ENCODE assay signal across 19 mouse cellular contexts in the genomic region with DNA sequence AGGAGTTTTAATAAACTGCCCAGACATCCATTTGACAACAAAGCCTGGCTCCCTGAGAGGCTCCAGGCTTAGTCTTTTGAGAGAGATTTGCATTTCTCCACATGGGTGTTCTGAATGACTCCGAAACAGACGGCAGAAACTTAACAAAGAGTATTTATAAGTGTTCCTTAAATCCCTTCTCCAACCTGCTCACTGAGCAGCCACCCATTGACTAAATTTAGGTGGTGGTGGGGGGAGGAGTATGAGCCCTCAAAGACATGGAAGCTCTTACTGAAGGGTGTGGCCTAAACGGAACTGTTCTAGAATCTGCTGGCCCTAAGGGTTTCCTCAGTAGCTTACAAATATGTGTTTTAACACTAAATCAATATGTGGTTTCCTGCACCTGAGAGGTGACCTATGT.
DNase-seq lines count a peak whose midpoint lies in the region; ATAC-seq and TF ChIP-seq lines count a peak whose summit lies in the region.
"Had no signal": no experiment of that assay in that cellular context is flagged by ENCODE, and none has a peak within 500 bp of the region (broad histone marks: within the 10 kb centered on the region; RNA-seq: fewer than 3 reads in every experiment).

No protein-coding gene starts in this region.

- H3K4me2 ChIP-seq in heart, postnatal 0 days (ENCODE audit: low read depth, low read length): no peak overlapping the region
- H3K4me2 ChIP-seq in lung, postnatal 0 days (replicated peaks; ENCODE audit: low read depth, low read length): no peak overlapping the region
- H3K4me2 ChIP-seq: hindbrain, embryonic 13.5 days; liver, embryonic 15.5 days; neural tube, embryonic 13.5 days had no signal

- H3K9ac ChIP-seq in heart, postnatal 0 days (replicated peaks; ENCODE audit: low read depth, low read length): no peak overlapping the region
- H3K9ac ChIP-seq in lung, postnatal 0 days (replicated peaks; ENCODE audit: low read depth): no peak overlapping the region
- H3K9ac ChIP-seq: hindbrain, embryonic 13.5 days; liver, embryonic 15.5 days; neural tube, embryonic 13.5 days had no signal

- no peaks in the 10 kb centered on the region for H3K9me3 ChIP-seq in heart, postnatal 0 days (replicated peaks; ENCODE audit: control insufficient read depth, low read length)
- H3K9me3 ChIP-seq in lung, postnatal 0 days (ENCODE audit: low read length): no peaks in the 10 kb centered on the region
- H3K9me3 ChIP-seq: hindbrain, embryonic 13.5 days; liver, embryonic 15.5 days; neural tube, embryonic 13.5 days had no signal

- no peak for TF ChIP-seq EP300 in heart, postnatal 0 days (IDR thresholded peaks at IDR 0.05; ENCODE audit: low read depth)
- TF ChIP-seq EP300 in lung, postnatal 0 days (IDR thresholded peaks at IDR 0.05): no peak

- H3K27ac ChIP-seq in heart, postnatal 0 days (ENCODE audit: low read depth): peak overlapping the region; percentile 55; the same call in 1 of the 2 replicates
- no peak overlapping the region for H3K27ac ChIP-seq in lung, postnatal 0 days (ENCODE audit: low read length)
- H3K27ac ChIP-seq: hindbrain, embryonic 13.5 days; liver, embryonic 15.5 days; neural tube, embryonic 13.5 days had no signal

- no peaks in the 10 kb centered on the region for H3K36me3 ChIP-seq in heart, postnatal 0 days (replicated peaks; ENCODE audit: control insufficient read depth, insufficient read depth, low read length)
- H3K36me3 ChIP-seq in lung, postnatal 0 days (ENCODE audit: insufficient read depth, low read length): no peaks in the 10 kb centered on the region
- H3K36me3 ChIP-seq: hindbrain, embryonic 13.5 days; liver, embryonic 15.5 days; neural tube, embryonic 13.5 days had no signal

- TF ChIP-seq CTCF in heart, postnatal 0 days (IDR thresholded peaks at IDR 0.05; ENCODE audit: low read depth): no peak
- no peak for TF ChIP-seq CTCF in lung, postnatal 0 days (IDR thresholded peaks at IDR 0.05)

- H3K4me1 ChIP-seq in heart, postnatal 0 days (ENCODE audit: control insufficient read depth, insufficient read depth): peaks cover 17% of the 10 kb centered on the region
- H3K4me1 ChIP-seq in lung, postnatal 0 days (ENCODE audit: insufficient read depth, low read depth, low read length): no peaks in the 10 kb centered on the region
- H3K4me1 ChIP-seq: liver, embryonic 15.5 days had no signal

- no peak overlapping the region for H3K4me3 ChIP-seq in heart, postnatal 0 days (ENCODE audit: low read depth, low read length)
- H3K4me3 ChIP-seq in lung, postnatal 0 days (ENCODE audit: low read depth, low read length): no peak overlapping the region
- H3K4me3 ChIP-seq: hindbrain, embryonic 13.5 days; liver, embryonic 15.5 days; neural tube, embryonic 13.5 days had no signal

- WGBS in heart, postnatal 0 days: 51% methylated on average over 3 of the region's 3 CpGs
- WGBS in lung, postnatal 0 days: 52% methylated on average over 3 of the region's 3 CpGs

- DNase-seq in frontal cortex, postnatal 14 days (ENCODE audit: low spot score in 2 of 2): no peak
- DNase-seq in heart, postnatal 0 days (ENCODE audit: low spot score): peak; percentile 21
- no peak for DNase-seq in heart, adult 8-10 months (ENCODE audit: low spot score)
- no peak for DNase-seq in lung, postnatal 0 days (ENCODE audit: low spot score)
- no peak for DNase-seq in lung, postnatal 4 days
- peak; percentile 57 for DNase-seq in brain, adult 2 months (ENCODE audit: low read depth, low spot score)
- DNase-seq in cerebellum, adult 8-10 months: no peak
- DNase-seq: adrenal gland, postnatal 36 days; cerebellum, adult 9-10 months; gastrocnemius, postnatal 10 days; kidney, adult 2 months; right cerebral cortex, postnatal 14 days; spleen, adult 18-20 months; thymus, postnatal 36 days had no signal

- H3K27me3 ChIP-seq in heart, postnatal 0 days (ENCODE audit: control insufficient read depth, insufficient read depth, low read length): no peaks in the 10 kb centered on the region
- no peaks in the 10 kb centered on the region for H3K27me3 ChIP-seq in lung, postnatal 0 days (replicated peaks; ENCODE audit: insufficient read depth, low read length)
- H3K27me3 ChIP-seq: hindbrain, embryonic 13.5 days; liver, embryonic 15.5 days; neural tube, embryonic 13.5 days had no signal

- peak; percentile 87 for ATAC-seq in frontal cortex, adult (ENCODE audit: low TSS enrichment)
- no peak for ATAC-seq in heart, postnatal 0 days (ENCODE audit: insufficient read depth, low read depth)
- ATAC-seq in lung, postnatal 0 days: peak; percentile 26; the same call in 1 of the 2 replicates
- ATAC-seq: inflammation-experienced regulatory T-cells, adult 6 months had no signal

Comparison
In these comparisons a context has a peak if more than half of its experiments do, and no peak if none do; other contexts are left out.
1. DNase-seq: peak in heart, postnatal 0 days (single experiment) and brain, adult 2 months (single experiment); none in frontal cortex, postnatal 14 days (0 of 2), heart, adult 8-10 months (single experiment), lung, postnatal 0 days (single experiment), lung, postnatal 4 days (0 of 2) and cerebellum, adult 8-10 months (single experiment).